Mouse (Mus musculus): ENCODE results near the gene Med27.
A peak's percentile ranks its signal among the peaks of the same experiment; 100 is the strongest.

Med27 gene

DNA sequence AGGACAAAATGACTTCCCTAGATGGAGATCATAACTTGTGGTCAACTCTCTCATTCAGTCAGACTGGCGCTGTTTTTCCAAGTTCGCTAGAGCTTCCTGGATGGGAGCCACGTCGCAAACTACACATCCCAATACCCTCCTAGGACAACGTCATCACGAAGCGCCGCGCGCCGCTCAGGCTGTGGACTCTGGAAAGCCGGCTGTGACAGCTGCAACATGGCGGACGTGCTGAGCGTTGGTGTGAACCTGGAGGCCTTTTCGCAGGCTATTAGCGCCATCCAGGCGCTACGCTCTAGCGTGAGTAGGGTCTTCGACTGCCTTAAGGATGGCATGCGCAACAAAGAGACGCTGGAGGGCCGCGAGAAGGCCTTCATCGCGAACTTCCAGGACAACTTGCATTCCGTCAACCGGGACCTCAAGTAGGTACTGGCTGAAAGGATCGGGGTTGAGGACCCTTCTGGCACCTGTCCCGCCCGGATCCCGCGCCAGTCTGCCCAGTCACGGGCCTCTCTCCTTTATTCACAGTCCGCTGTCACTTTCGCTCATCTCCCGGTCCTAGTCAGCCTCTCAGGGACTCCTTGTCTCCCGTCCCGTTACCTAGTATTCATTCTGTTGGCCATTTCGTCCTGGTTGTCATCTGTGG, at the start of gene Med27:
Med27 (plus strand) TSS at position 191 of the 643 bp plus-strand sequence.
- DNase-seq (ENCODE audit: low read depth, low spot score): peak; percentile 93

DNA sequence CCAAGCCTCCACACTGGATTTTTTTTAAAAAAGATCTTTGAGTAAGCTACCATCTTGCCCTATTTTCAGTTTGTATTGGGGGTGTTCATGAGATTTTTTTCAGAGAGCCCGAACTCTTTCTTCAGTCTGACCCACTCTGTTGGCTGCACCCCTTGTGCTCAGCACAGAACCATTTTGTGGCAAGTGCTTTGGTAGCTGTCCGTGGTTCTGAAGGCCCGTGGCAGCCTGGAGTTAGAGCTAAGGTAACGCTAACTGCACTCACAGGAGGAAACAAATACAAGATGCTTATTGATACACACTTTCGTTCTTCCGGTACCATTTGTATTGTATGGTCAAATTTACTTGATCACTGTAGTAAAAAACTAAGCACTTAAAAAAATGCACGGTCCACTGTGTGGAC, 36.7 kb upstream of the Med27 start:
- DNase-seq (ENCODE audit: low read depth, low spot score): no peak

DNA sequence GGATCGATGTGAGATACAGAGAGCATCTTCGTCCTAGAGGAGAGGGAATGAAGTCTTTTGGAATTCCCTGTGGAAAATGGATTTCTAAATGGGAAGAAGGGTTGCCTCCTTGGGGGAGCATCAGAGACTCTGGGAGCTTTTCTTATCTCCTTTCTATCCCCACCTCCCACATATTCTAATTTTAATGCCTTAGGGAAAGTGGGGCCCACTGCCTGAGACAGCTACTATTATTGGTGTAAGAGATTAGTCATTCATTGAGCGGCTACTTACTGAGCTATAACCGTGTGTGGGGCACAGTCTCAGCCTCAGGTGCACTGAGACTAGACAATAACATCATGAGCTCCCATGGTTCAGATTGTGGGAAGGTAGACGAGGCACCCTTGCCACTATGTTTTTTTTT, 34.6 kb upstream of the Med27 start:
- DNase-seq (ENCODE audit: low read depth, low spot score): no peak

DNA sequence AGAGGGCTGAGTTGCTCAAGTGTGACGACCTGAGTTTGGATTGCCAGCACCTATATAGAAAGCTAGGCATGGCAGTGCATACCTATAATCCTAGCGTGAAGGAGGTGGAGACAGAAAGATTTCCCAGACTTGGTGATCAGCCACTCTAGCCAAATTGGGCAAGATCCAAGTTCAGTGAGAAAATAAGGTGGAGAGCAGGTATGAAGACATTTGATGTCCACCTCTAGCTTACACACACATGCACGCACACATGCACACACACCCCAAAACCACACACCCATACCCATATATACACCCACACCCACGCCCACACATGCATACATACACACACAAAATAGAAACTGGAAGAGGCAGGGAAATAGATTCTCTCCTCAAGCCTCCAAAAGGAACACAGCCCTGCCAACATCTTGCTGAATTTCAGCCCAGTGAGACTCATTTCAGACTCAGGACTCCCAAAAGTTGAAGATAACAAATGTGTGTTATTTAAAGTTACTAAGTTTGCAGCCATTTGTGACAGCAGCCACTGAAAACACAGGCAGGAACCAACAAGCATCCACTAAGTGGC, 28.6 kb upstream of the Med27 start:
- peak; percentile 26 for DNase-seq (ENCODE audit: low read depth, low spot score)

DNA sequence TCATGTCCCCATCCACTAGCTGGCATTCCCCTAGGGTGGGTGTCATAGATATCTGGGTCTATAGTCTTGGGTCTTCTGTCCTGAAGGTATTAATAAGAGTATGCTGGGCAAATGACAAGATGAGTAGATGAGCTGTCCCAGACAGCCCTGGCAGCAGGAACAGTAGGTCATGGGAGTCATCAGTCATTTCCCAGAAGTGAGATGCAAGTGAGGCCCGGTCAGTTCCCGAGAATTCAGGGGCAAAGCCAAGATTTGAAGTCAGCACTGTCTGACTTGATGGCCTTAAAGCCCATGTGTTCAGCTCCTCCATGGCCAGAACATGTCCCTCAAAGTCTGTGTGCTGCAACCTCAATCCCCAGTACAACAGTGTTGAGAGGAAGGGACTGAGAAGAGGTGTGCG, 28.0 kb upstream of the Med27 start:
- DNase-seq (ENCODE audit: low read depth, low spot score): no peak

DNA sequence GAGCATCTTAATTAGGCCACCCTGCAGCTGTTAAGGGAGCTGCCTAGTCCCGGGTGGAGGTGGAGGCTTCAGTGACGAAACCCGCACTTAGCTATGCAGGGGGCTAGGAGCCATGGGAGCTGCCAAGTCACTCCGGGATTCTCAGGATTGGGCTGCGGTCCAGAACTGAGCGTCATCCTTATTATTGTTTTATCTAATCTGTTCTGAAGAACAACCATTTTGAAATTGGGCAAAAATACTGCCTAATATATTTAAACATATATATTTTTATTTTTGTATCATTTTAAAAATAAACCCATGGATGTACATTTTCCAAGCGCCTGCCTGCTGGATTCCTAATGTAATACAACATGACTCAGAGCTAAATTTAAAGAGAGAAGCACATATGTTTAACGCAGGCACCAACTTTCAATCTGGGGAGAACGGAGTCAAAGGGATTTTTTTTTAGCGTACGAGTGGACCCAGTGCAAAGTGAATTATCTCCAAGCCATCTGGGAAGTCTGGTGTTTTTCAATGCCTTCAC, 26.3 kb upstream of the Med27 start:
- DNase-seq (ENCODE audit: low read depth, low spot score): peak; percentile 71

DNA sequence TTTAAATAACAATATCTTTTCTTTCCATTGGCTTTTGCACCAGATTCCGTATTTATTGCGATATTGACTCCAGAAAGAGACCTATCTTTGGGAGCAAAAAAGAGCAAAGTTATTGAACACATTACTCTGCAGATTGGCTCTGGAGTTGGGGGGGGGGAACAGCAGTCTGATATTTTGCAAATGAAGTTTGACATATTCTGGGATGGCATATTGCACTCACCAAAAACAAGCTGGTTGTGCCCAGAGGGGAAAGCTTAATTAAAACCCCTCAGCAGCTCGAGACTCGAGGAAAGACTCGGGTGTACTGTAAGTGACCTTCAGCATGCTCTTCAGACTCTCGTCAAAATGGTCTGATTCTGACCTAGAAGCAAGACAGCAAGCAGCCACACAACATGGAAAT, 25.8 kb upstream of the Med27 start:
- DNase-seq (ENCODE audit: low read depth, low spot score): no peak

DNA sequence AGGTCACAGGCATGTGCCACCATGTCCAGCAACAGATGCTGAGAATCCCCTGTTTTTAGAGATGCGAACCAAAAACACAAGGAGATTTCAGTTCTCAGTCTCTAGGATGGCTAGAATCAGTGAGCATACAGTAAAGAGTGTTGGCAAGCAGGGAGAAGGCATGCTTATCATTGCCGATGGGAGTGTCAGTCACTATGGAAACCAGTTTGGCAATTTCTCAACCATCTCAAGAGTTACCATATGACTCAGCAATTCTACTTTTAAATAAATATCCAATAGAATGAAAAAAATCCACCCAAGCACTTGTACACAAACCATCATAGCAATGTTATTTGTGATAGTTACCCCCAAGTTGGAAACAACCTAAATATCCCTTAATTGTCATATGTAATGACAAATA, 22.2 kb upstream of the Med27 start:
- no peak for DNase-seq (ENCODE audit: low read depth, low spot score)

DNA sequence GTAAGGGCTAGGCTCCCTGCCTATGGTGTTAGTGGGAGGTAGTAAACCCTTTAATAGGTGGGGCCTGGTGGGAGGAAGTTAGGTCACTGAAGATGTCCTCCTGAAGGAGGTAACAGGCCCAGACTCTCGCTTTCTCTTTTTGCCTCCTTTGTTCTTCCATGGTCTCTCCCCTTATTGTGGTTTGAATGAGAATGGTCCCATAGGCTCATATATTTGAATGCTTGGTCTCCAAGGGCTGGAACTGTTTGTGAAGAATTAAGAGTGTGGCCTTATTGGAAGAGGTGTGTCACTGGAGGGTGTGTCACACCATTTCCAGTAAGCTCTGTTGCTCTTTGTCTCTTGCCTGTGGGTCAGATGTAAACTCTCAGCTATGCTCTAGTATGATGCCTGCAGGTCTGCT, 16.1 kb upstream of the Med27 start:
- no peak for DNase-seq (ENCODE audit: low read depth, low spot score)

DNA sequence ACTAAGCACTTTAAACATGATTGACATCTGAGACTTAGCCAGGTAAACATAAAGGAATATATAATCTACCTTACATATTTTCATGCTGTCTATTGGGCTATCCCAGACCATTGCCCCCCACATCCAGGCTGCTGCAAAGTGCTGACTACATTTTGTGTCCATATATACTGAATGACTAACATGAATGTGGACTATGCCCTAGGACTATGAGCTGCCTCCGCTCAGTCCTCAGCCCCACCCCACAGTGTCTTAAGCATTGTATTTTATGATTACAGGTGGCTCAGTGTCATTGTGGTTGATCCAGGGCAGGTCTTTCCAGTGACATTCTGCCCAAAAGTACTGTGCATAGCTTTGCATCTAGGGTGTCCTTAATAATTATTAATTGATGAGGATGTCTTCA, 8.2 kb upstream of the Med27 start:
- DNase-seq (ENCODE audit: low read depth, low spot score): no peak

DNA sequence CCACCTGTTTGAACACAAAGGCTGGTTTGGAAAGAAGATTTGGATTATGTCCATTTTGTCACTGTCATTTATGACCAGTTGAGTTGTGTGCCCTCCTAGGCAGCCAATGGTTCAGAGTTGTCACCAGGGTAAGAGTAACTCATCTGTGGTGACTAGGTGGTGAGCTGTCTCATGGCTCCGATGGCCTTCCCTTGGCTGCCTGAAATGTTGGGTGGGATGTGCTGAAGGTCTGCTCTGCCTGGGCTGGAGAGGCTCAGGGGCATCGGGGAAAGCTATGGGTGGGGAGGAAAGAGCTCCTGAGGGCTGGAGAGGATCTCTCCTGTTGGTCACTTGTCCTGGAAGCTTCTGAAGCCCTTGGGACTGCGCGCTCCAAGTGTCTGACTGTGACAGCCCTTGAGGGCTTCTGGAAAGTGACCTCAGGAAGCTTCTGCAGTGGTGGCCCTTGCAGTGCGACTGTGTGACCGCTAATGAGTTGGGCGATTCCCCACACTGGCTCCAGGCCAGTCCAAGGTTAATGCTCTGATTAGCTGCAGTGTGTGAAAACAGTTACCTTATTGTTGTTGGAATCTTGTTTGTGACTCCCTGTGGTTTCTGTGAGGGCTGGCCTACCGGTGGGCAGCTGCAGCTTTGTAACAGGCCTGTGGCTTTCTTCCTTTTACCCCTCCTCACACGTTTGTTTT, 12.2 kb downstream of the Med27 start:
- DNase-seq (ENCODE audit: low read depth, low spot score): no peak

DNA sequence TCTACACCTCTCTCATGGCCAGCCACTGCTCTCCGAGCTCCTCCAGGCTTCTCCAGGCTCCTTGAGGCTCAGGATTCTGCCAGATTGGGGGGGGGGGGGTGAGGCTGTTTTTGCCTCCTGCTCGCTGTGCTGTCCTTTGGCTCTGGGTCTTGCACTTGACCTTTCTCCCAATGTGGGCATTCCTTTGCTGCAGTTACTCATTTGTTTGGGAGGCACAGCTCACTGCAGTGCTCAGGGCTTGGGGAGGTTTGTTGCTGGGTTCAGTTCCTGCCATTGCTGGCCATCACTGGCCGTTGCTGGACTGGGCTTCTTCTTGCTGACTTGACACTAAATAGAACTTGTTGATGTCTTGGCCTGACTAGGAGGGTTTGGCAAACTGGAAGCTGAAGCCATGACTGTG, 14.3 kb downstream of the Med27 start:
- DNase-seq (ENCODE audit: low read depth, low spot score): no peak

DNA sequence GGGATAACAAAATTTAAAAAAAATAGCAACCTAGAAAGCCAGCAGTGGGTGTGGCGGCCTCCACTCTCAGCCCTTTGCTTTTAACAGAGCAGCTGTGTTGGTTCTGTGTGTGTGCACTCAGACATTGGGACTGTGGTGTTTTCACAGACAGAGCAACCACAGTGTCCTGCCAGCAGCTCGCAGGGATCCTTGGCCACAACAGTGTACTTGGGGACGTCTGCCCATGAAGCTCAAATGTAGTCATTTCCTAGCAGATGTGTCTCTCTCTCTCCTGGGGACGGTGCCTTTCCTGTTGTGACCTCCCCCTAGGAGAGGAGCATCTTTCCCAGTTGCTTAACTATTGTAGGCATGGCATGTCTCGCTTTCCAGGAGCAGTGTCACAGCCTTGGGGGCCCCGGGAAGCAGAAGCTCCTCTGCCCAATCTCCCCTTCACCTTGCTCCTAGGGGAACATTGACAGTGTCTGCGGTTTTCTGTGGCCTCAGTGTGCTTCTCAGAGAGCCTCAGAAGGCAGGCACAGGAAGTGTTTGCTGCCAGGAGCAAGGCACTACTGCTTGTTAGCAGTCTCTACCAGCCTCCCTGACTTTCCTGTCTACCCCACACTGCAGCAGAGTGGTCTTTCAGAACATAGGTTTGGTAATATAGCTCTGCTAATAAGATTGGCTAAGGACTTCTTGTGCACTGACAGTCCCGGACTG, 18.5 kb downstream of the Med27 start:
- DNase-seq (ENCODE audit: low read depth, low spot score): no peak

DNA sequence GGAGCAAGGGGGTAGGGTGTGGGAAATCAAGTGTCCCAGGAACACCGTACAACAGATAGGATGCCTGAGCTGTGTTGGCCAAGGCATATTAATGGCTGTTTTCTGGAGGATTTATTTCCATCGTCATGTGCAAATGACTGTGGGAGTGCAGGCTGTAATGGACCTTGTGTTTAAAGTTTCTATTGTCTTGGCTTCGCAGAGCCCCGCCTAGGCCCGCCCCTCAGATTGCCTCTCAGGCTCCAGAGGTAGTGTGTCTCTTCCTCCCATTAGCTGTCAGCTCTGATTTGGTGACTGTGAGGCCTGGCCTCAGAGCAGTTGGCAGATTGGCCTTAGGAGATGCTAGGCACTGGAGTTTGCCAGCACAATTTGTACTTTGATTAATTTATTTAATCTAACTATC, 22.1 kb downstream of the Med27 start:
- no peak for DNase-seq (ENCODE audit: low read depth, low spot score)

DNA sequence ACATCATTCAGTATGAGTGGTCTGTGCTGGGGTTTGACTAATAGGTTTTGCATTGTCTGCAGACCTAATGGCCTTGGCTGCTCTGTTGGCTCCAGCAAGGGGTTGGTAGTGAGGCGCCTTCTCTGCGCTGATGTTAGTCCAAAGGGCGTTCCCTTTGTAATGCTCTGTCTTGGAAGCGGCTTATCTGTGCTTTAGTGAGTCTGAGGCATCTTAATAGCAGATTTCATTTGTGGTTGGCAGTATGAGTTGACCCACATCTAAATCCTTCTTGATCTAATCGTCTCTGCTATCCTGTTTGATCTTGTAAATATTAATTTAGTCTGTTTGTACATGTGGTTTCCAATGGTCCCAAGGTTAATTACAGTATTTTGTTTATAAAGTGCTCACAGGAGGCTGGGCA, 25.6 kb downstream of the Med27 start:
- DNase-seq (ENCODE audit: low read depth, low spot score): no peak

DNA sequence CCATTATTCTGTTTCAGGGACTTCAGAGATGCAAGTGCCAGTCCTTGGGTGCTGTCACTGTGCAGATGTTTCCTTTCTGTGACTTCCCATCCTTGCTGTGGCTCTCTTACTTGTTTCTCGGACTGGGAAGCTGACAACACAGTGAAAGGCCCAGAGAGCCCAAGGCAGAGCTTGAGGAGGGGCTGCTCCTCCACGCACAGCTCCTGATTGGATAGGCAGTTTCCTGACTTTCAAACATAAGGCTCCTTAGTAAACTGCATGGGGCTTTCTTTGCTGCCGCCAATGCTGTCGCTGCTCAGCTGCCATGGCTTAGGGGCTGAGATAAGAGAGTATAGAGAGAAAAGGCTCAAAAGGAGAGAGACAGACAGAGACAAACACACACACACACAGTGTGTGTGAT, 35.1 kb downstream of the Med27 start:
- no peak for DNase-seq (ENCODE audit: low read depth, low spot score)

DNA sequence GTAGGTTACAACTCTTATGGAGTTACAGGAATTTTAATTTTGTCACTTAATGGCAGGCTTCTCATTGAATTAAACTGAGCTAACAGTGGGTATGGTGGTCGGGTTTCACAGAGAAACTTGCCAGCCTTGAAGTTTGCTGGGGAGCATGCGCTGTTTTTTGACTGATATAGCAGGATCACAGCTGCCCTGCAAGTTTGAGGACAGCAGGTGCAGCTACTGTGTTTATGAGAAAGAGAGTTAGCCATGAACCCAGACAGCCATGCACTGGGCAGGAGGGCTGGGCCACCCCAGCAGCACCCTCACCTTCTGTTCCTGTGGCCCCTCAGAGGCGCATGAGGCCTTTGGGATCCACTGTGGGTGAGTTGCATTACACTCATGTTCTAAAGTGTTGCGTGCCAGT, 36.0 kb downstream of the Med27 start:
- DNase-seq (ENCODE audit: low read depth, low spot score): no peak

DNA sequence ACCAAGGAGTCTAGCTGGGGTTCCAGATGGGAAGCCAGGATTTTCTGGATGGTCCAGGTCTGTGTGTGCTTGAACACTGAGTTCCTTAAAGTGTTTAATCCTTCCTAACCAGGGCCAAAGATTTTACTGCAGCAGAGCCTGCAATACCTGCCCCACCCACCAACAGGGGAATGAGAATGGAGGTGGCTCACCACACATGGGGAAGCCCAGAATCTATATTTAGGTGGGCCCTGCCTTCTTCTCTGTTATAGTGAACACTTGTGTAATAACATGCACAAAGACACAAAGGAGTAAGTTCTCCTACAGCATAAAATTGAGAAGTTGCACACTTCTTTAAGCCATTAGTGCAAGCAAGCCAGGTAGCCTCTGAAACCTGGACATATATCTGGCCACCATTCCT, 36.5 kb downstream of the Med27 start:
- DNase-seq (ENCODE audit: low read depth, low spot score): no peak

DNA sequence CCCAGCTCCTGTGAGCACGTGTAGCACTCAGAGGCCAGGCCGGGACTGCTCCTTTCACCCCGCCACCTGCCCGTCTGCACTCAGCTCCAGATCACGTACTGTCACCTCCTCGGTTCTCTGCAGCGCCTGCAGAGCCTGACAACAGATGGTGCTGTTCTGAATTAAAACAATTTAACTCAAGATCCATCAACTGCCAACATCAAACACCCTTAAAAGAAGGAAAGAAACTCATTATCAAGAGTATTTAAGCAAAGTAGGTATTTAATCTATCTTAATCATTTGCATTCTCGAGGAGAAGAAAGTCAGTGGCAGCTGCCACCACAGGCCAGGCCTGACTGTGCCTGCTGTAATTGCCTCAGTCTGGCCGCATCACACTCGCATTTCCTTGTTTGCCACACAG, 38.8 kb downstream of the Med27 start:
- DNase-seq (ENCODE audit: low read depth, low spot score): no peak

DNA sequence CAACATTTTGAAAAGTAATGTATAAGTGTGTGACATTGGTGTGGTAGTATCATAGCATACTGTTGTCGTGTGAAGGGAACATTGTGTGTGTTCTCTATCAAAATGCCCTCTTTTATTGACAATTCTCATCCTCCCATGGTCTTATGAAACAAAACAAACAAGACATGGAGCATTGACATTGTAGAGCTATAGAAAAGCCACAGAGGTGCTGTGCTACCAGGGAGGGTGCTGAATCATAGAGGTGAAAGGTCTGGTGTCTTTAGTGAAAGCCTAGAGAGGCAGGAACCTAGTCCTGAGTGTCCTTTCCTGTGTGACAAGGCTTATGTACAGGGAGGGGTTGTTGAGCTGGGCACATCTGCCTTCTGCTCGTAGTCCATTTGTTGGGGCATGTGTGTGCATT, 40.6 kb downstream of the Med27 start:
- DNase-seq (ENCODE audit: low read depth, low spot score): no peak

DNA sequence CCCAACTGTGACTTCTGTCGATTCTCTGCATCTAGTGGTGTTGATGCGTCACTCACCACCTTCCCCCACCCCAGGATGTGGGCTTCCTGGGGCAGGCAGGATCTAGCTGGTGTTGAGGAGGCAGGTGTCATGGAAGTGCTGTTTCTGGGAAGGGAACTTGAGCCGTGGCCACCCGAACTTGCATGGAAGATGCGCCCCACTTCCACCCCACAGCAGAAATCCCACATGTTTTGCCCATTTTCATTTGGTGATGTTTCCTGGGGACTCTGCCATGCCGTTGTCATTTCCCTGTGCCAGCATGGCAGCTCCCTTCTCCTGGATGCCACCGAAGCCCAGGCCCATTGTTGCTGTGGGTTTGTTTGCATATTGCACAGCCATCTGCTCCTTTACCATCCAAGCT, 42.3 kb downstream of the Med27 start:
- DNase-seq (ENCODE audit: low read depth, low spot score): no peak

DNA sequence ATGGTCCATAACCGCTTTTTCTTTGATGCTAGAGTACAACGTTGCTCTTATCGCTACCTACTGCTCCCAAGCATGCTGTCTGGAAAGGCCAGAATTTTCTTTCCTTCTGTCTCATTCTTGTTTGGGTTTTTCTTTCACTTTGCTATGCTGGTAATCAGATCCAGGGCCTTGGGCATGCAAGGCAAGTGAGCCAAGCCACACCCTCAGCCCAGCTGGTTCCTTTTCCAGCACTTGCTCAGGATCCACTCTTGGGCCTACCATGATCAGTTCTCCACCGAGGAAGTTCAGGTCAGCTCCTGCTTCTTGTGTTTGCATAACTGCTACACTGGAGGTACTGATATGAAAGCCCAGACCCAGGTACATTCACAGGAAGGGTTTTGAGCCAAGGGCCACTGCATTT, 44.5 kb downstream of the Med27 start:
- no peak for DNase-seq (ENCODE audit: low read depth, low spot score)

DNA sequence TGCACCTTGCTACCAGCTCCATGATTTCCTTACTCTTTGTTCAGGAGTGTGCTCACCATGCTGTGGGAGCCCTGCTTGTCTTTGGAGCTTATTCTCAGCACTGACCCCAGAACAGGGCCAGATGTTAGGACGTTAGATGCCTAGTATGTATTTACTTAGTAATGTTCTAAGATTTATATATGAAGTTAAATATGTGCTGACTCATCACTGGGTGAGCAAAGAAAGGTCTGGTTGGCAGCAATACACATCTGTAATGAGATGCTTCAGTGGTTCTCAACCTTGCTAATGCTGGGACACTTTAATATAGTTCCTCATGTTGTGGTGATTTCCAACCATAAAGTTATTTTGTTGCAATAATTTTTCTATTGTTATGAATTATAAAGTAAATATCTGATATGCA, 45.4 kb downstream of the Med27 start:
- DNase-seq (ENCODE audit: low read depth, low spot score): no peak
